Mouse (Mus musculus): Measurements from ENCODE around the gene Fancf. TPM values are rescaled to one million over a fixed set of nuclear protein-coding genes. Genes with fewer than 3 reads are reported as not detected.

Gene Fancf
- polyA plus RNA-seq (2017; shearing (Covaris generic)): 0.65 TPM

DNA sequence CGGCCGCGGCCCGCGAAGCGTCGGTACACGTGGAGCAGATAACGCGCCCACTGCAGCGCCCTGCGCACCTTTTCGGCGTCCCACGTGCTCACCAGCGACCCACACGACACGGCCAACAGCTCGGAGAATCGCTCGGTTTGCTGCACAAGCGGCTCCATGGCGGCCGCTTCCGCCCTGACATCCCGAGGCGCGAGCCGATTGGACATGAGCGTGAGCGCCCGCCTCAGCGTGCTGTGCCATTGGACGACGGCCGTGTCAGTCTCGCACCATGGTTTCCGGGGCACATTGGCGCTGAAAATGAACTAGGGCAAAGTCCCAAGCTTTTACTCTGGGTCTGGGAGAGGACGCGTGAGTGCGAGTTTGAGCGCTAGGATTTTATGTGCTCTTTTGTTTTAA lies at the start of gene Fancf:
Gene Fancf (minus strand): TSS at position 171 of the 396 bp plus-strand sequence.

DNA sequence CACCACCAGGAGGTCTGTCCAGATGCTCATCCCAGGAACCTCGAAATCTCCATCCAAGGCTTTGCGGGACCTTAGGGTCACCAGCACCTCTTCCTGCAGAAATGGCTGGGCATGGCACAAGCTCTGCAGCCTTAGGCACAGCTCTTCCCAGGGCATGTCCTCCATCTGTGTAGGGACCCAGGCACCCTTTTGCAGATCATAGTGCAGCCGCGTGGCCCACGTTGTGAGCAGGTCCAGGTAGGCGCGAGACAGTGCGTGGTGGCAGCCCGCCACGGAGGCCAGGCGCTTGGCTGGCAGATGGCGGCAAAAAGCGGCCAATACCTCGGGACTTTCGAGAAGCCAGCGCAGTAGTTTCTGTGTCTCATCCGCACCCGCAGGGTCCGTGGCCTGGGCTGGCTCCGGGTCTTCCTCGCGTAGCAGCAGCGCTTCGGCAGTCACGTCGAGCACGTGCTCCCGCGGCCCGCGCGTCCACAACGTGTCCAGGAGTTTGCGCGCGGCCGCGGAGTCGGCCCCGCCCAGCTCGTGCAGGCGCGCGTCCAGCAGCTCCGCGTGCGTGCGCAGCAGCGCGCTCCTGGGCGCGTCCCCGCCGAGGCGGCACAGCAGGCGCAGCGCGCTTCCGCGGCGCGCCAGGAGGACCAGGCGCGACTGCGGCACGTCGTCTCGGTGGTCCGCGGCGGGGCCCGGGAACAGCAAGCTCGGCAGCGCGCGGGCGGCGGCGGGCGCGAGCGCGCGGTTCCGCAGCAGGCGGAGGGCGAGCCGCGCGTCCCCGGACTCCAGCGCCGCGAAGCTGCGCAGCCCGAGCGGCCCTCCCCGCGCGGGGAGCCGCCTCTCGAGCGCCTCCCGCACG lies 594 bp downstream of the Fancf start, which contains the start of gene Gas2:
Gene Gas2 (plus strand): TSS at position 766 of the 847 bp plus-strand sequence.

Other genes starting within 250 kb of the Fancf start
- not detected for gene Slc17a6, start 240.3 kb downstream of the Fancf start, polyA plus RNA-seq (2017; shearing (Covaris generic))
- 1.2 TPM for gene Gas2, start 252 bp downstream of the Fancf start, polyA plus RNA-seq (2017; shearing (Covaris generic))
- gene Svip, start 143.8 kb upstream of the Fancf start, polyA plus RNA-seq (2017; shearing (Covaris generic)): 1.4 TPM
- not detected for gene 1700015G11Rik, start 153.5 kb upstream of the Fancf start, polyA plus RNA-seq (2017; shearing (Covaris generic))